Mouse (Mus musculus): ENCODE measurements around the gene Gm20388. TPM values are rescaled to one million over a fixed set of nuclear protein-coding genes. Genes with fewer than 3 reads are reported as not detected.
A peak's percentile ranks its signal among the peaks of the same experiment; 100 is the strongest.

The Gm20388 gene
- polyA plus RNA-seq, 1 experiment: 10.6 TPM

GRCm38 (mm10) chr8:122935118-122935517 is 3024.5 kb downstream of the Gm20388 start:
- H3K4me1 ChIP-seq (ENCODE audit: control insufficient read depth, insufficient read depth, low read length): peaks cover 13% of the 10 kb centered on the region

GRCm38 (mm10) chr8:122935912-122936311 is 3025.3 kb downstream of the Gm20388 start:
- TF ChIP-seq CTCF (IDR thresholded peaks at IDR 0.05; ENCODE audit: control insufficient read depth, insufficient read depth, low read length) (no peak), POLR2A (IDR thresholded peaks at IDR 0.05; ENCODE audit: borderline replicate concordance, control insufficient read depth, low read depth, low read length) (no peak)
- Histone ChIP-seq H3K27ac (ENCODE audit: control insufficient read depth, insufficient read depth, low read depth, low read length, poor library complexity) (no peak overlapping the region), H3K4me1 (ENCODE audit: control insufficient read depth, insufficient read depth, low read length) (peaks cover 13% of the 10 kb centered on the region), H3K4me3 (replicated peaks; ENCODE audit: control insufficient read depth, low read depth, low read length) (no peak overlapping the region)
- WGBS: 78% methylated on average over 3 of the region's 3 CpGs

More at GRCm38 (mm10) chr8:122935118-122935517, 3024.5 kb downstream of the Gm20388 start:
- Histone ChIP-seq H3K27ac (ENCODE audit: control insufficient read depth, insufficient read depth, low read depth, low read length, poor library complexity) (no peak overlapping the region), H3K4me3 (replicated peaks; ENCODE audit: control insufficient read depth, low read depth, low read length) (no peak overlapping the region)
- WGBS: 87% methylated on average over 1 of the region's 1 CpGs
- no peak for TF ChIP-seq POLR2A (IDR thresholded peaks at IDR 0.05; ENCODE audit: borderline replicate concordance, control insufficient read depth, low read depth, low read length)
- TF ChIP-seq CTCF (IDR thresholded peaks at IDR 0.05; ENCODE audit: control insufficient read depth, insufficient read depth, low read length): no peak

GRCm38 (mm10) chr8:122937545-122938053 is 3027.0 kb downstream of the Gm20388 start:
- TF ChIP-seq POLR2A (IDR thresholded peaks at IDR 0.05; ENCODE audit: borderline replicate concordance, control insufficient read depth, low read depth, low read length): no peak
- TF ChIP-seq CTCF (IDR thresholded peaks at IDR 0.05; ENCODE audit: control insufficient read depth, insufficient read depth, low read length): no peak
- H3K4me1 ChIP-seq (ENCODE audit: control insufficient read depth, insufficient read depth, low read length): peaks cover 11% of the 10 kb centered on the region
- 38% methylated on average over 2 of the region's 2 CpGs for WGBS
- H3K4me3 ChIP-seq (replicated peaks; ENCODE audit: control insufficient read depth, low read depth, low read length): no peak overlapping the region
- H3K27ac ChIP-seq (ENCODE audit: control insufficient read depth, insufficient read depth, low read depth, low read length, poor library complexity): no peak overlapping the region; the same call in 1 of the 2 replicates

- WGBS: 71% methylated on average over 3 of the region's 3 CpGs
- TF ChIP-seq CTCF (IDR thresholded peaks at IDR 0.05; ENCODE audit: control insufficient read depth, insufficient read depth, low read length) (no peak), POLR2A (IDR thresholded peaks at IDR 0.05; ENCODE audit: borderline replicate concordance, control insufficient read depth, low read depth, low read length) (no peak)
- Histone ChIP-seq H3K27ac (ENCODE audit: control insufficient read depth, insufficient read depth, low read depth, low read length, poor library complexity) (peak overlapping the region; percentile 68; the same call in 1 of the 2 replicates), H3K4me3 (replicated peaks; ENCODE audit: control insufficient read depth, low read depth, low read length) (peak overlapping the region; percentile 27), H3K4me1 (ENCODE audit: control insufficient read depth, insufficient read depth, low read length) (peaks cover 10% of the 10 kb centered on the region)
Observed at GRCm38 (mm10) chr8:122938170-122938569, 3027.5 kb downstream of the Gm20388 start.

- Histone ChIP-seq H3K4me1 (ENCODE audit: control insufficient read depth, insufficient read depth, low read length) (peaks cover 9% of the 10 kb centered on the region), H3K4me3 (replicated peaks; ENCODE audit: control insufficient read depth, low read depth, low read length) (no peak overlapping the region), H3K27ac (ENCODE audit: control insufficient read depth, insufficient read depth, low read depth, low read length, poor library complexity) (no peak overlapping the region; the same call in 1 of the 2 replicates)
- WGBS: 15% methylated on average over 4 of the region's 4 CpGs
- TF ChIP-seq CTCF (IDR thresholded peaks at IDR 0.05; ENCODE audit: control insufficient read depth, insufficient read depth, low read length) (no peak), POLR2A (IDR thresholded peaks at IDR 0.05; ENCODE audit: borderline replicate concordance, control insufficient read depth, low read depth, low read length) (no peak)
Observed at GRCm38 (mm10) chr8:122938591-122938990, 3027.9 kb downstream of the Gm20388 start.

- 63% methylated on average over 9 of the region's 9 CpGs for WGBS
- Histone ChIP-seq H3K4me1 (ENCODE audit: control insufficient read depth, insufficient read depth, low read length) (peaks cover 7% of the 10 kb centered on the region), H3K4me3 (replicated peaks; ENCODE audit: control insufficient read depth, low read depth, low read length) (no peak overlapping the region), H3K27ac (ENCODE audit: control insufficient read depth, insufficient read depth, low read depth, low read length, poor library complexity) (no peak overlapping the region)
- TF ChIP-seq CTCF (IDR thresholded peaks at IDR 0.05; ENCODE audit: control insufficient read depth, insufficient read depth, low read length) (peak; percentile 71), POLR2A (IDR thresholded peaks at IDR 0.05; ENCODE audit: borderline replicate concordance, control insufficient read depth, low read depth, low read length) (no peak)
Observed at GRCm38 (mm10) chr8:122942803-122943713, 3032.4 kb downstream of the Gm20388 start.

- no peak for TF ChIP-seq POLR2A (IDR thresholded peaks at IDR 0.05; ENCODE audit: borderline replicate concordance, control insufficient read depth, low read depth, low read length)
- no peak for TF ChIP-seq CTCF (IDR thresholded peaks at IDR 0.05; ENCODE audit: control insufficient read depth, insufficient read depth, low read length)
- no peak overlapping the region for H3K4me3 ChIP-seq (replicated peaks; ENCODE audit: control insufficient read depth, low read depth, low read length)
- WGBS: 70% methylated on average over 2 of the region's 2 CpGs
Observed at GRCm38 (mm10) chr8:122945775-122946174, 3035.1 kb downstream of the Gm20388 start.

GRCm38 (mm10) chr8:122949701-122950100 is 3039.1 kb downstream of the Gm20388 start:
- WGBS: 80% methylated on average over 5 of the region's 5 CpGs
- no peak for TF ChIP-seq CTCF (IDR thresholded peaks at IDR 0.05; ENCODE audit: control insufficient read depth, insufficient read depth, low read length)
- TF ChIP-seq POLR2A (IDR thresholded peaks at IDR 0.05; ENCODE audit: borderline replicate concordance, control insufficient read depth, low read depth, low read length): no peak
- Histone ChIP-seq H3K4me3 (replicated peaks; ENCODE audit: control insufficient read depth, low read depth, low read length) (no peak overlapping the region), H3K27ac (ENCODE audit: control insufficient read depth, insufficient read depth, low read depth, low read length, poor library complexity) (no peak overlapping the region), H3K4me1 (ENCODE audit: control insufficient read depth, insufficient read depth, low read length) (peaks cover 10% of the 10 kb centered on the region; the same call in 1 of the 2 replicates)

More at GRCm38 (mm10) chr8:122945775-122946174, 3035.1 kb downstream of the Gm20388 start:
- H3K27ac ChIP-seq (ENCODE audit: control insufficient read depth, insufficient read depth, low read depth, low read length, poor library complexity): no peak overlapping the region
- 0 out of 2 replicates have a peak, but pooled peaks cover 2% of the 10 kb centered on the region for H3K4me1 ChIP-seq (ENCODE audit: control insufficient read depth, insufficient read depth, low read length)

Measured in bone marrow, adult 2 months (tissue).